ENCODE assay signal across 8 mouse cellular contexts in genomic region chr4:116821694-116822016, GRCm38 (mm10). TPM values are rescaled to one million over a fixed set of nuclear protein-coding genes. Genes with fewer than 3 reads are reported as not detected.
DNase-seq lines count a peak whose midpoint lies in the region; ATAC-seq and TF ChIP-seq lines count a peak whose summit lies in the region.

Gene Hpdl, minus strand, starts transcription at chr4:116821707.

- no peak for DNase-seq in heart, postnatal 36 days
- no peak for DNase-seq in MEL (ENCODE audit: low read depth, low spot score)
- DNase-seq in gonadal fat pad, adult 2 months (ENCODE audit: low read depth), result no peak
- no peak for DNase-seq in frontal cortex, postnatal 36 days (ENCODE audit: low spot score in 2 of 2)
- no peak for DNase-seq in adrenal gland, adult (ENCODE audit: inconsistent age in 2 of 2, low spot score in 1 of 2)
- DNase-seq in MN1 (ENCODE audit: low spot score), result no peak

- ATAC-seq in heart, embryonic 16.5 days (replicated peaks; ENCODE audit: extremely low read depth, insufficient read depth, low FRiP score), result no peak

- no peaks in the 10 kb centered on the region for H3K36me3 ChIP-seq in heart, embryonic 16.5 days (ENCODE audit: control insufficient read depth, insufficient read depth)
- H3K36me3 ChIP-seq in MEL (ENCODE audit: control insufficient read depth in 1 of 2, insufficient read depth in 2 of 2, low read length in 2 of 2), result peaks cover 0 to 4% of the 10 kb centered on the region in 2 experiments; a peak in 2 of 4 replicates
- no peaks in the 10 kb centered on the region for H3K36me3 ChIP-seq in macrophage (ENCODE audit: inconsistent target)

- no peak for TF ChIP-seq CTCF in MEL (IDR thresholded peaks at IDR 0.05 in 2 of 3, conservative IDR thresholded peaks at IDR 0.05 in 1 of 3; ENCODE audit: control insufficient read depth in 1 of 3, insufficient read depth in 1 of 3, low read depth in 2 of 3, low read length in 3 of 3, poor library complexity in 1 of 3, severe bottlenecking in 1 of 3)

- 11% methylated on average over 9 of the region's 9 CpGs for WGBS in heart, embryonic 16.5 days
- WGBS in macrophage (ENCODE audit: missing documents), result 11% methylated on average over 9 of the region's 9 CpGs

- H3K27me3 ChIP-seq in heart, embryonic 16.5 days (ENCODE audit: control insufficient read depth, insufficient read depth, low read length), result peaks cover 9% of the 10 kb centered on the region
- H3K27me3 ChIP-seq in MEL (ENCODE audit: control insufficient read depth in 1 of 2, insufficient read depth in 2 of 2, low read length in 2 of 2), result peaks cover 0 to 2% of the 10 kb centered on the region in 2 experiments; a peak in 1 of 4 replicates

- no peak for TF ChIP-seq RAD21 in MEL (IDR thresholded peaks at IDR 0.05; ENCODE audit: low read depth, low read length)

- peak within 1 kb of the TSS; percentile 79 for H3K9ac ChIP-seq in heart, embryonic 16.5 days (ENCODE audit: low read length)
- H3K9ac ChIP-seq in MEL (ENCODE audit: control insufficient read depth, low read depth, low read length, poor library complexity, severe bottlenecking), result peak within 1 kb of the TSS; percentile 44

- H3K4me2 ChIP-seq in heart, embryonic 16.5 days (ENCODE audit: low read depth, low read length), result peak within 1 kb of the TSS; percentile 99

- H3K27ac ChIP-seq in heart, embryonic 16.5 days (ENCODE audit: low read length), result no peak within 1 kb of the TSS
- H3K27ac ChIP-seq in MEL (ENCODE audit: control insufficient read depth, low read depth, low read length), result no peak within 1 kb of the TSS
- no peak within 1 kb of the TSS for H3K27ac ChIP-seq in macrophage

- TF ChIP-seq POLR2A in MEL (IDR thresholded peaks at IDR 0.05; ENCODE audit: control insufficient read depth in 1 of 2, insufficient read depth in 1 of 2, low read depth in 1 of 2, low read length in 2 of 2, poor library complexity in 1 of 2), result no peak

- intact Hi-C loops in heart, postnatal 36 days (cut with DNase I), result no loop called here

- H3K79me2 ChIP-seq in MEL (ENCODE audit: control insufficient read depth, insufficient read depth, low read length, poor library complexity), result no peaks in the 10 kb centered on the region
- no peaks in the 10 kb centered on the region for H3K79me2 ChIP-seq in macrophage (ENCODE audit: inconsistent target)

- no peak for TF ChIP-seq EP300 in MEL (IDR thresholded peaks at IDR 0.05; ENCODE audit: low read depth in 1 of 2, low read length in 2 of 2)

- peak within 1 kb of the TSS; percentile 67 for H3K4me3 ChIP-seq in heart, embryonic 16.5 days (ENCODE audit: low read length)
- H3K4me3 ChIP-seq in MEL (ENCODE audit: control insufficient read depth in 1 of 2, insufficient read depth in 1 of 2, low read depth in 2 of 2, low read length in 2 of 2) (peak within 1 kb of the TSS; percentile 75 to 83), macrophage (ENCODE audit: inconsistent target) (peak within 1 kb of the TSS; percentile 50)

- H3K4me1 ChIP-seq in heart, embryonic 16.5 days (ENCODE audit: control insufficient read depth, insufficient read depth, low read length), result peaks cover 14% of the 10 kb centered on the region; the same call in 1 of the 2 replicates
- H3K4me1 ChIP-seq in MEL (ENCODE audit: control insufficient read depth in 1 of 2, insufficient read depth in 2 of 2, low read length in 2 of 2), result peaks cover 0 to 3% of the 10 kb centered on the region in 2 experiments; a peak in 2 of 4 replicates

- no peaks in the 10 kb centered on the region for H3K9me3 ChIP-seq in heart, embryonic 16.5 days (replicated peaks; ENCODE audit: control insufficient read depth, low read length)
- no peaks in the 10 kb centered on the region for H3K9me3 ChIP-seq in MEL (replicated peaks; ENCODE audit: insufficient read depth, low read length)

TF ChIP-seq in MEL, 35 proteins besides CTCF, POLR2A, EP300 and RAD21:
- TF ChIP-seq UBTF (IDR thresholded peaks at IDR 0.05; ENCODE audit: borderline replicate concordance, insufficient read depth, low read depth, low read length), result no peak
- no peak for TF ChIP-seq POLR2AphosphoS5 (IDR thresholded peaks at IDR 0.05; ENCODE audit: borderline replicate concordance, low read depth, low read length)
- TF ChIP-seq TAL1 (IDR thresholded peaks at IDR 0.05; ENCODE audit: low read length), result no peak
- TF ChIP-seq MYB (IDR thresholded peaks at IDR 0.05; ENCODE audit: low read depth, low read length), result no peak
- TF ChIP-seq ZNF384 (IDR thresholded peaks at IDR 0.05; ENCODE audit: low read depth, low read length), result peak; percentile 65

RNA-seq across cellular contexts. Expression of gene Hpdl, which starts in this region (rescaled TPM):
- polyA plus RNA-seq in heart, embryonic 16.5 days (2015; fragmentation: Nextera tagmentation; extraction: Ambion mirVana), result 0.95 and 1.2 TPM in 2 replicates
- total RNA-seq in heart, postnatal 36 days (2021), result 1 to 10 TPM; 4.3 to 5.1 TPM
- total RNA-seq in MEL (2012; rRNA removed), result 0.10 TPM in 1 of 2 replicates, not detected in the other
- polyA plus RNA-seq in MEL (2012; ENCODE audit: insufficient read depth in 1 of 2, insufficient read length in 2 of 2, low read depth in 1 of 2, low replicate concordance in 2 of 2, missing spikeins in 1 of 2), result under 1 TPM in 1 of 2 experiments, not detected in 1; 0.14 TPM
- 65.7 and 74.3 TPM in 2 replicates for polyA plus RNA-seq in gonadal fat pad, adult 2 months (2012; rRNA removed)
- not detected for total RNA-seq in macrophage (2018; cell fraction: chromatin; rRNA removed)
- under 1 TPM in 4 of 26 experiments, not detected in 22; 0.05 to 0.10 (median 0.09) TPM for total RNA-seq in macrophage (2018; cell fraction: cytosol; rRNA removed)
- total RNA-seq in macrophage (2018; cell fraction: nucleus; rRNA removed), result not detected
- not detected in 3 replicates for polyA plus RNA-seq in macrophage (2018)

Comparison
In these comparisons a context has a peak if more than half of its experiments do, and no peak if none do; other contexts are left out.
1. RNA of gene Hpdl (polyA plus RNA-seq): 65.7 to 74.3 TPM in gonadal fat pad, adult 2 months; 0.95 to 1.2 TPM in heart, embryonic 16.5 days, 0.14 TPM in MEL and not detected in macrophage; every median in the first group is over 10 times any median in the second.
2. Peak in every context shown above with its lines, with median percentiles within 50 percentile points of each other: H3K4me3 ChIP-seq.